Mouse (Mus musculus) CD4-positive helper T cell, adult 2 months (primary cell): ENCODE results near the gene Gm10277.

ENCODE experiments used
- DNase-seq: peaks from one replicate; pipeline ENCODE4 v3.0.0-alpha.2; 2012; ENCODE audit warnings: low read depth, missing footprints, low spot score

Gm10277 gene

DNA sequence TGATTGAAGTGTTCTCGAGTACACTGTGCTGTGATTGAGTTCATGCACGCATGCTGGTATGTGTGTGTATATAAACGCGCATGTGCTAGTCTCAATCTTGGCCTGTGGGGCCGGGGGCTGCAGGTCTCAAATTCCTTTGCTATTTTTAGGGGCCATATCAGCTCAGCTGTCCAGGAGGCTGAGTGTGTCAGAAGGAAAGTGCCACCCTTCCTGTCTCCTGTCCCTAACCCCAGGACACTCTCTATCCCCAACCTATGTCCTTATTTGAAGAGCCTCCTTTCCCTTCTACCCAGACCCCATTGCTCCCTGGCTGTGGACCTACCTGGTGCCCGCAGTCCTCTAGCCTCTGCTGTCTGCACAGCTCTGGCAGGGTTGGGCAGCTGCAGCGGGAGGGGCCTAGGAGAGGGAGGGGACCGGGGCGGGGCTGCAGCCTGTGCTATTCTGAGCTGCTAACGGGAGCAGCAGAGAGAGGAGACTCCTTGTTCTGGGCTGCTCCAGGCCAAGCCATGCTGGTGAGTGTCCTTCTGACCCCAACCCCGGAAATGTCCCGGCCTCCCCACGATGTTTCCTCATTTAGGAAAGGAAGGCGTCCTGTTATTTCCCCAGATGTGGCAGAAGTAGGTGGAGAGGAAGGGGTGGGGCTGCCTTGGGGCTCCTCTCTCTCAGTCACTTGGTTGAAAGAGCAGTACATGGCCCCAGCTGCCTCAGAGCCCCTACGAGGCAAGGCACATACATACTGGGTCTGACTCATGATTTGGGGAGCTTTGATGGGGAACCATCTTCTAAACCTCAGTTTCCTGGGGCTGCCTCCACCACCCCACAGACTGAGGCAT, 13.5 kb upstream of the Gm10277 start:
- DNase-seq, result peak; percentile 89

DNA sequence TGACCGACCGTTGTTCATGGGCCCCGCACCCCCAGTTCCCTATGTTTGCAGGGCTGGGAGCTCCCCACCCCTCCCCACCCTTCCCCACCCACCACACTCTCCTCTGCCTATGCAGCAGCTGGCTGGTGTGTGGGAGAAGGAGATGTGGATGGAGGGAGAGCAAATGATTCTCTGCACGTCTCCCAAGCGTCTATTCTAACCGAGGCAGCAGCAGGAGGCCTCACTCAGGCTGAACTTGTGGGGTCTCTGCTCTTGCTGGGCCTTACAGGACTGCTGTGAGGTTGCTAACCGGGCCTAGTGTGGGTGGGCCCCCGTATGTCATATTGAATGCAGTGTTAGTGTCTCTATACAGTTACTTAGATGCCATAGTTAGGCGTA, 12.9 kb upstream of the Gm10277 start:
- no peak for DNase-seq

DNA sequence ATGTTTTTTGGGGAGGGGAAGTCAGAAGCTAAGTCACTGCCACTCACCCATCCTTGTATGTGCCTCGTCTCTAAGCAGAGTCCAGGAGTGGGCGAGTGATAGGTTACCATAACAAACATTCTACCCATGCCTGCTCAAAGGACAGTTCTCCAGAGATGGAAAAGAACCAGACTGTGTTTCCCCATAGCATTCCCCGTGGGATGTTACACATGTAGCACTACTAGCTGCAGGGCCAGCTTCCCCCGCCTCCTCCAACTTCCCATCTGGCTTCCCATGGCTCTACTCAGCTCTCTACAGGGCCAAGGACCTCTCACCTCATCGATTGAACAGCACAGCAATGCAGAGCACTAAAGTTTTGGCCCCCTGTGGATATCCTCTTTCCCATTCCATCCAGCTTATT, 7.7 kb upstream of the Gm10277 start:
- DNase-seq, result no peak

DNA sequence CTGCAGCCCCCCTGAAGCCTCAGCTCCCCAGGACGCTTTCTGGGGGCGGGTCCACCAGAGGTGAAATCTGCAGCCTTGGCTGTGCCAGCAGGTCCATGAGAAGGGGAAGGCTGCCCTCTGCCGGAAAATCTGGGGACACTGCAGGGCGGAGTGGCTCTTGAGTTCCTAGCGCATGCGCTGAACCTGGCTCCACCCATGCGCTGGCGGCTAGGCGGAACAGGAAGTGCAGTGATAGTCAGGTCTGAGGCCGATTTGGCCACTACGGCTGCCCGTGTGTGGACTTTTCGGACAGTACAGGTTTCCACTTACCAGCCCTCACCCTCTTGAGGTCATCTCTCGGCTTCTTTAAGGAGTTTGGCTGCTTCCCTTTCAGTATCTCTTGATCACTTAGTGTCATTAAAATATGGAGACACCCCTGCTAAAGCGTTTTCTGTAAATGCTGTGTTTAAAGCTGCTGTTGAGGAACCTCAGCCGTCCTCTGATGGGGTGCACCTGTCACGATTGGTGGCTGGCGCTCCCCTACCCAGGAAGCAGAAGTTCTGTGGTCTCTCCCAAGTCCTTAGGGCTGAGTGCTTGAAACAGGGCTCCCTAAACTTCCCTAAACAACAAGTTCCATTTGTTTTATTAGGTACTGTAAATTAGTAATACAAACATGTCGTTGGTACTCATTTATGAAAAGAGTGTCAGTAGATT, 5.8 kb upstream of the Gm10277 start:
- peak; percentile 95 for DNase-seq

DNA sequence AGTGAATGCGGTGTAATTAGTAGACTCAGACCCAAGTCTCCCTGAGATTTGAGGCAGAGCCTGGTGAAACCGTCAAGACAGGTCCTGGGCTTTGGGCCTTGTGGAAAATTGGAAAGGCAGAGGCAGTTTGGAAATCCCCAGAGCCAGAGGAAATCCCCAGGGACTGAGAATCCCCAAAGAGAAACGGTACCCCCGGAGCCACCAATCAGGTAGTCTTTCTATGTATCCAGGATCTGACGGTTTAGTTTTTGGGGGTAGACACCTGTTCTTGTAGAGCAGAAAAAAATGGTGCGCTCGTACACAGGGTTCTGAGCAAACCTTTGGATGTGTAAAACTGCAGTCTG, 5.0 kb upstream of the Gm10277 start:
- peak; percentile 43 for DNase-seq

DNA sequence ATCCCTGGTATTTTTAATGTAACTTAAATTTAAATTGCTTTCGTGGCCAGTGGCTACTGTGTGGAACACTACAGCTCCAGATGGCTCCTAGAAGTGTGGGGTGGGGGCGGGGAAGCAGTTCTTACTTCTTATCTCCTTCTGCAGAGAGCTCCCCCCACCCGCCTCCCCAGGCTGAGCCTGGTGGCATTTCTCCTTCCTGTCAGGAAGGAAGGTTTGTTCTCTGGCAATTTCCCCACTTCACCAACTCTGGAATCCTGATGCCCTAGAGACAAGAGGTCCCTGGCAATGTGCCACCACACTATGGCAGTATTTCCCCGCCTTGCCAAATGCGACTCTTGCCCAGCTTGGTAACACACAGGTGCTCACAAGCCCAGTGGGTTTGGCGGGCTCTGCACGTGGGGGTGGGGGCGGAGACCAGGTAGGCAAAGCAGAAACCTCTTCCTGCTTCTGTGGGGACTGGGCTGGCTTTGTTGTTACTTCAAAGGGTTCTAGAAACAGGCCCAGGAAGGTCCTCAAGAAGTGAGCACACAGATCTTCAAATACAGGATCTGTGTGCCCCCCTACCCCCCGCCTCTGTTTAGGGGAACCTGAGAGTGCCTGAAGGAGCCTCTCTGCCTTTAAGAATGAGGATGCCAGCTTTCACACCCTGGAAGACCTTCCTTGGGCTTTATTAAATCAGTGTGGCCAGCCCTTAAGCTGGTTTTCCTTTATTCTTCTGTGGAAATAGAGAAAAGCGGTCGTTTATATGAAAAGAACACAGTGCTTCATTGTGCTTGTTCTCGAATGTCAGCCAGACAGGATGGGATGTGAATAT, 4.4 kb upstream of the Gm10277 start:
- peak; percentile 85 for DNase-seq

DNA sequence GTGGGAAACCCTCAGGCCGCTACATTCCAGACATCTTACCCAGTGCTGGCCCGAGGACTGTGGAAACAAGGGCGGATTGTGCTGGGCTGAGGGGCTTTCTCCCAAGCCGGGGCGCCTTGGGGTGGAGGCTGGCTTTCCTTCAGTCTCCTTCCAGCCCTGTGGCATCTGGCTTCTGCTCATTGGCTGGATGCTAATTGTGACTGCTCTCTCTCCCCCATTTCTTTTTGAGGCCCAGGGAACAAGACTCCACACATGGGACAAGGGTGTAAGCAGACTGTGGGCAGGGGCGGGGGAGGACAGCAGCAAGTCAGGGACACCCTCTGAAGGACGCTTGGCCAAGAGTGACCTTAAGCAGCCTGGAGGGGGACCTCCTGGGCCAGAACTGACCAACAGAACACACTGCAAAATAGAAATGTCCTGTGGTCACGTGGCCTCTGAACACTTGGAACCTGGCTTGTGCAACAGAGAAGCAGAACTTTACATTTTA, 3.7 kb upstream of the Gm10277 start:
- DNase-seq, result no peak

DNA sequence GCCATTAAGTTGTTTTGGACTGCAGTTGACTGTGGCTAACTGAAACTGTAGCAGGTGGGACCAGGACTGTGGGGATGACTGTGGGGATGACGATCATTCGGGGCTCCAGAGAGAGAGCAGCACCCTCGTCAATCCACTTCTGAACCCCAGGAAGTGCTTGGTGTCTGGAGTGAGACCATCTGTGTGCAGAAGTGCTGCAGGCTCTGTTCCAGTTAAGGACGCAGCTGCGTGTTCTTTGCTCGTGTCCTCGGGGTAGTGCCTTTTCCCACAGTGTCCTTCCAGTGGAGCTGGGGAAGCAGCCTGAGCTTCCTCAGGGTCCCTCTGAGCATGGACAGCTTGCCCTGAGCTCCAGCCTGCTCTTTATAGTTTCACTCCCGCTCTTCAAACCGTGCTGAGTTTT, 2.7 kb upstream of the Gm10277 start:
- DNase-seq, result no peak

DNA sequence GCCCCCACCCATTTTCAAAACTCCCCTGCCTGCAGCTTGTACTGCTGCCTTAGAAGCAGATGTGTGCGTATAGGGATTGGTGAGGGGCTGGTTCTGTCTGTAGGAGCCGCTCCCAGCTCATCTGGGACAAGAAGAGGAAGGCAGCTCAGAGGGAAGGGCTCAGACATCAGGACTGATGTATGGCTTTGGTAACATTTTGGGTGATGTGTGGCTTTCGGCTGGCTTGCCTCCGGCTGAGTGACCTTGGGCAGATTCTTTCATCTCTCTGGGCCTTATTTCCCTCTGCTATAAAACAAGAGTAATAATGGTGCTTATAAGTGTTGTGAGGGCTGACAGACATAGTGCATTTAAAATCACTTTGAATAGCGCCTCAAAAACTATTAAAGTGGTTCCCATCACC, 2.0 kb upstream of the Gm10277 start:
- no peak for DNase-seq

DNA sequence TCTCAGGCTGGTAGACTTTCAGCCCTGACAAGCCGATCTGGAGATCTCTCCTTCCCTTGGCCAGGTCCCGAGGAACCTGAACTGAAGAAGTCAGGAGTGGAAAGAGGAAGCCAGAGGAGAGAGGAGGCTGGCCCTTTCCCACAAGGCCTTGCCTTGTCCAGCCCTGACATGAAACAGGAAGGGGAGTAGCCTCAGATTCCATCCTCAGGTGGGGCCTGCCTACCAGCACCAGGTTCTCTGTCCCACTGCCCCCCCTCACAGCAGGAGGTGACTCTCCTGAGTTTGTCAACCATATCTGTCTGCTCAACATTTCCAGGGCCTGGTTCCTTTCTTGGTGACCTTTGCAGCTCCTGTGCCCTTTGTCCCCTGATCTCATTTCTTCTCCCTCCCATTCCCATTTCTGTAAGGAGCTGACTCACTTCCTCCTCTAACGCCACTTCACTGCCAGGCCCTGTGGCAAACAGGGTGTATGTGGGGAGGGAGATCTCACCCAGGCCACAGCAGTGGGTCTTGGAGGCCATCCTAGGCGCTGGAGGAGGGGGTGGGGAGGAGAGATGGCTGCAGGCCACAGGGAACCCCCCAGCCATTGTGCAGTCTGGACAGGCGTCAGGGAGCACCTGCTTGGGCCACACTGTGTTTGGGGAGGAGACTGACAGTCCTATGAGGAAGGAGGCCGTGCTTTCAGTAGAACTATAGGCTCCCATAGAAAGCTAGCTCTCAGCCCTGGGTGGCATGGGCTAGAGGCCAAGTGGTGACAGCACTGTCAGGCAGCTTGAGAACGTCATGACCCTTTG, 1.6 kb downstream of the Gm10277 start:
- no peak for DNase-seq

DNA sequence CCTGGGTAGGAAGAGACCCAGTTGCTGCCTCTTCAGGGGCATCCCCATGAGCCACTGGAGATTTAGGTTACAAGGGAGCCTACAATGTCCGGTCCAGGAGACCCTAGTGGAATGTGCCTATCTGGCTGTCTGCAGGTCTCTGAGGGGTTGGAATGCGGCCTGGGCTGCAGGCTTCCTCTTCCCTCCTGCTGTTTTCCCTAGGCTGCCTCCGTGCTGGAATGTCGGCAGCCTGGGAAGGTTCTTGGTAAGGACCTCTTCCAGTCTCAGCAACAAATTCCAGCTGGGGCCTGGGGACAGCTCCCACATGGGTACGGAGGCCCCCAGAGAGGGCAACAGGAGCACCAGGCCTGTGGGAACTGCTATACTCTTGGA, 2.2 kb downstream of the Gm10277 start:
- no peak for DNase-seq

DNA sequence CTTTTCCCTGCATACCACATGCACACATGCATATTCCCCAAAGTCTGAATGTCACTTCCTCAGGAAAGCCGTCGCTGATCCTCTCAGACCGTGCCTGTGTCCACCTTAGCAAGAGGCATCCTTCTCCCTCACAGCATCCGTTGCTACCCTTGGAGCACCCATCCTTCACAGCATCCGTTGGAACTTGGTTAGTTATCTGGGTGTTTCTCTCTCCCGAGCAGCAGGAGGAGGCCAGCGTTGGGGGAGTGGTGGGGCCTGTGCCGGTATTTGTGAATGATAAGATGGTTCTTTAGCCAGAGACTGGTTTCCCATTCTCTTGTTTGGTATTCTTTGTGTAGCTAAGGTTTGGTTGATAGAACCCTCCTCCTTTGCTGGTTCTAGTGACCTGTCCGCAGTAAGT, 2.7 kb downstream of the Gm10277 start:
- no peak for DNase-seq

DNA sequence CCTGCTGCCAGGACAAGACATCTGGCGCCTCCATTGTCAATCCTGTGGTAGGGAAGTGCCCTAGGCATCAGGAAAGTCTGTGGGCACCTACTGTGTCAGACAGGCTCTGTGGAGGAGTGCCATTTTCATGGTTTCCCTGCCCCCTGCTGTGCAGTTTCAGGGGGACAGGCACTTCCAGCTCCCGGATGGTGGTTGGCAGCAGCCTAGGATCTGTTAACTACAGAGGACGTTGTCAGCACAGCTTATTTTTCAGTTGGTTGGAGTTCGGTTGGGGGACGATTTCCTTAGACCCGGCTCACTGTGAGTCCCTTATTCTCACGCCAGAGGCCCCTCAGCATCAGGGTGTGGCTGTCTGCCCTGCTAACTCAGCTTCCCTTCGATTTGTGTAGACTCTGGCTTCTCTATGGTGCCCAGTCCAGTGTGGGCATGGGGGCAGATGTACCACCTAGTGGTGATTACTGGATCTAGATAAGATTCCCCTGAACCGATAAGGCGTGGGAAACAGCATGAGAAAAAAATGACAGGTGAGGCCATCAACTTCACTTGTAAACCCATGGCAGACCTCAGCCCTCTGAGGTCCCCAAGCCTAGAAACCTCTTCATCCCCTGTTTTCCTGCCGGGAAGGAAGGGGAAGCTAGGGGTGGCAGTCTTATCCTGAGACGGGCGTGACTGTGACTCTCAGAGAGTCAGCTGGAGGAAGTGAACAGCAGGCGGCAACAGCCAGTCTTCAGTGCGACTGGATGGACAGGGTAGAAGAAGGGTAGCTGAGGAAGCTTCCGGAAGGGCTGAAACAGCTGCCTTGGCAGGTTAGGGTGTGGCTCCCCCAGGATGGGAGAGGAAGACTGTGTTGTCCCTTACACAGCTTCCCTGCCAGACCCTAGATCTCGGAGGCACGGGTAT, 3.5 kb downstream of the Gm10277 start:
- DNase-seq, result no peak

DNA sequence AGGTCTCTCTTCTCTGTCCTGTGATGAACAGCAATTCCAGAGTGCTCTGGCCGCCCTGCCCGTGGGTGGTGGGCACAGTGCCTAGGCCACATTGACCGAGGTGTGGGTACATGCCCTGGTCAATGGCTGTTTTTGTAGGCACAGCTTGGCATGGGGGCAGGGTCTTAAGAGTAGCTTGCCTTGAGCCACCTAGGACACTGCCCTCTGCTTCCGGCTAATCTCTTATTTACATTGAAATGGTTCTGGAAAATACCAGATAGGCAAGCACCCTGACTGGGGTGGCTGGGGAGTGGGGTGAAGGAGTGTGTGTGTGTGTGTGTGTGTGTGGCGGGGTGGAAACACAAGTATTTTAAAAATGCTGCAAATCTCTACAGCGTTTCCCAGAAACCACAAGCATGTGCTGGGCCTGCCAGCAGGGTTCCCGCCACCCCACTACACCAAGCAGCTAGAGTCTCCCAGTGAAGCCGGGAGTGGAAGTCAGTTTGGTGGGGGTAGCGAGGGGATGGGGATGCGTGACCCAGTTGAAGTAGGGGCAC, 4.3 kb downstream of the Gm10277 start:
- no peak for DNase-seq

DNA sequence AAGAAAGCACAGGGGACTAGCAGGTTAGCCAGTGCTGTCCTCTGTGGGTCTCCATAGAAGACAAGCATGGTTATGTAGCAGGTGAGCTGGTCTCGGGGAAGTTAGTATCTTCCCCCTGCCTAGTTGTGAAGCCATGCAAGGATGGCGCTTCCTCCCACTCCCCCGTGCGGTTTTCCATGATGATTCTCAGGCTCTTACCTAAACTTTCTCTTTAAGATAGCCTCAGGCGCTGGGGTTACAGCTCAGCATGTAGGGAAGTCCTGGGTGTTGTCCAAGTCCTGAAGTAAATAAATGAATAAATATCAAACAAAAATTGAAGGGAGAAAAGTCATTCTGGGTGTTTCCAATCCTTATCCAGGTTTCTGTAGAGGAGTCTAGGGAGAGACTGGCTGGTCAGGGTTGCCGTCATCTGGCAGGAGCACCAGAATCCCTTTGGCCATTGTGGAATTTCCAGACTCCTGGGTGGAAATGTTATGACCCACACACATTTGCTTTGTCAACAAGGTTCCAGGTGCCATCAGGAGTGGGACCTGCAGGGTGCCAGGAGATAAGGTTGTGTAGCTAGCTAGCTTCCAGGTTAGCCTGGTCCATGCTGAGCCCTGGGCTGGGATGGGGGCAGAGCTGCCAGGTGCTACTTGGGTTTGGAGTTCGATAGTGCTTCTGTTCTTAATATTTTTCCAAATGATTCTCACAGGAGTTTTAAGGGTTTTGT, 5.3 kb downstream of the Gm10277 start:
- DNase-seq, result no peak

DNA sequence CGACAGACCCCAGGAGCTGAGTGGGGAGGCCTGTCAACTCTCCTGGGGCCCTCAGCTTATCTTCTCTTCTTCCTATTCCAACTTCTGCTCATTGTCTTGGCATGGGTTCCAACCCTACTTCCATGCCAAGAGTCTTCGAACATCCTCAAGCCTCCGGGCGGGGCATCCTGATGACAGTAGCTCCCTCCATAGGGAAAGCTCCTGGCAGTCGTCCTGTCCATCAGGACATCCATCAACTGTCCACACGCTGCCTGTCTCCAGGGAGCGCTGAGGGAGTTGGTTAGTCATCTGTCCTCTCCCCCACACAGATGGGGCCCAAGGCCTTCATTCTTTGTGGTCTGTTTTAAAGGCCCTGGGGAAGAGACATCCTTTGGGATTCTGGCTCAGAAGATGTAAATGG, 6.5 kb downstream of the Gm10277 start:
- DNase-seq, result no peak

DNA sequence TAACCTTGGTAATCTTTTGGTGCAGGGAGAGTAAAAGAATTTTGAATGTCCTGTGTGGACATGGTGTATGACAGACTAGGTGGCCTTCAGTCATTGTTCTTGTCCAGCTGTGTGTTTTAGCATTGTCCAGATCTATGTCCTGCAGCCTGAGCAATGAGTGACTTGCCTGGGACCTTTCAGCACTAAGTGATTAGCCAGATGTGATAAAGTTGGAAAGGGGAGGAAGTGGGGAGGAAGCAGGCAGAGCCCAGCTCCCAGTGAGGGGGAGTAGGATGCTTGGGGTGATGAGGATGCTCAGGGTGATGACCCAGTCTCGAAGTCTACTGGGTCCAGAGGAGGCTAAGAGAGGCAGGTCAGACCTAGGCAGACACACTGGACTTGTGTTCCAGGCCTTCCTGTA, 8.3 kb downstream of the Gm10277 start:
- no peak for DNase-seq

DNA sequence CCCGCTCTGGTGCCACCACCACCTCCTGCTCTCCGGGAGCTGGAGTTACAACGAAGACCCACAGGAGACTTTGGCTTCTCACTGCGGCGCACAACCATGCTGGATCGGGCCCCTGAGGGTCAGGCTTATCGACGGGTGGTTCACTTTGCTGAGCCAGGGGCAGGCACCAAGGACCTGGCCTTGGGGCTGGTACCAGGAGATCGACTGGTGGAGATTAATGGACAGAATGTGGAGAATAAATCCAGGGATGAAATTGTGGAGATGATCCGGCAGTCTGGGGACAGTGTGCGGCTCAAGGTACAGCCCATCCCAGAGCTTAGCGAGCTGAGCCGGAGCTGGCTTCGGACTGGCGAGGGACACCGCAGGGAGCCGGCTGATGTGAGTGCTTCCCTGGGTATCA, 9.6 kb downstream of the Gm10277 start:
- DNase-seq, result no peak

DNA sequence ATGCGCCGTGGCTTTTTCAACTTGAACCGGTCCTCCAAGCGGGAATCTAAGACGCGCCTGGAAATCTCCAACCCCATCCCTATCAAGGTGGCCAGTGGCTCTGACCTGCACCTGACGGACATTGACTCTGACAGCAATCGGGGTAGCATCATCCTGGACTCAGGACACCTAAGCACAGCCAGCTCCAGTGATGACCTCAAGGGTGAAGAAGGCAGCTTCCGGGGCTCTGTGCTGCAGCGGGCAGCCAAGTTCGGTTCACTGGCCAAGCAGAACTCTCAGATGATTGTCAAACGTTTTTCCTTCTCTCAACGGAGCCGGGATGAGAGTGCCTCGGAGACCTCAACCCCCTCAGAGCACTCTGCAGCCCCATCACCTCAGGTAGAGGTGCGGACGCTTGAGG, 10.1 kb downstream of the Gm10277 start:
- no peak for DNase-seq
